Mouse (Mus musculus) heart, postnatal 0 days (tissue): ENCODE data around the gene Pygl. TPM values are rescaled to one million over a fixed set of nuclear protein-coding genes. Genes with fewer than 3 reads are reported as not detected.
A peak's percentile ranks its signal among the peaks of the same experiment; 100 is the strongest.

ENCODE experiments used
- ATAC-seq: fragments of 200-750 bp; cut with Nextera tagmentation; 2 replicates; pipeline ENCODE4 v1.8.0; 2017; ENCODE audit warnings: low read depth, moderate number of reproducible peaks, moderate library complexity; ENCODE audit not compliant: insufficient read depth
- DNase-seq: peaks from one replicate; pipeline ENCODE4 v3.0.0-alpha.2; 2016; ENCODE audit warnings: low spot score
- H3K27ac ChIP-seq: fragments of 300-500 bp; sonication (generic); 2 replicates; pipeline ENCODE4 v1.5.1; 2014; ENCODE audit warnings: low read depth, mild to moderate bottlenecking
- H3K27me3 ChIP-seq: fragments of 300-500 bp; sonication (generic); 2 replicates; pipeline ENCODE4 v1.6.1; 2014; ENCODE audit warnings: low read length, mixed read lengths; ENCODE audit not compliant: control insufficient read depth, insufficient read depth
- H3K36me3 ChIP-seq: fragments of 300-500 bp; sonication (generic); replicated peaks from 2 replicates; pipeline ENCODE4 v1.6.1; 2014; ENCODE audit warnings: low read length, mixed read lengths; ENCODE audit not compliant: control insufficient read depth, insufficient read depth
- H3K4me1 ChIP-seq: fragments of 300-500 bp; sonication (generic); 2 replicates; pipeline ENCODE4 v1.6.1; 2014; ENCODE audit warnings: antibody characterized with exemption; ENCODE audit not compliant: control insufficient read depth, insufficient read depth
- H3K4me2 ChIP-seq: fragments of 300-500 bp; sonication (generic); 2 replicates; pipeline ENCODE4 v1.6.1; 2014; ENCODE audit warnings: low read depth, mild to moderate bottlenecking, low read length, moderate library complexity
- H3K4me3 ChIP-seq: fragments of 300-500 bp; sonication (generic); 2 replicates; pipeline ENCODE4 v1.5.1; 2014; ENCODE audit warnings: low read depth, low read length
- H3K9ac ChIP-seq: fragments of 300-500 bp; sonication (generic); replicated peaks from 2 replicates; pipeline ENCODE4 v1.6.1; 2014; ENCODE audit warnings: low read depth, low read length, mixed read lengths
- H3K9me3 ChIP-seq: fragments of 300-500 bp; sonication (generic); replicated peaks from 2 replicates; pipeline ENCODE4 v1.6.1; 2016; ENCODE audit warnings: low read length; ENCODE audit not compliant: control insufficient read depth
- CTCF ChIP-seq: IDR thresholded peaks from 2 replicates; pipeline ENCODE4 v1.5.1; 2016; ENCODE audit warnings: antibody characterized with exemption, control low read depth, low read depth
- EP300 ChIP-seq: IDR thresholded peaks from 2 replicates; pipeline ENCODE4 v1.6.1; 2016; ENCODE audit warnings: antibody characterized with exemption, low read depth
- WGBS: fragments of 180-500 bp; shearing (Covaris S2); extraction: QIAGEN DNeasy Blood & Tissue Kit; methylation state at CpG from one replicate; pipeline ENCODE4 v1.1.7; 2014; 5-methylcytosine and 5-hydroxymethylcytosine counted together
- polyA plus RNA-seq: library from polyadenylated mRNA; unstranded; fragments of >200 nt; fragmentation: Nextera tagmentation; extraction: Ambion mirVana; gene quantifications from 2 replicates; pipeline ENCODE4 v1.2.1, GENCODE M21; 2015
- total RNA-seq: library from RNA; depleted of rRNA; stranded (reverse); fragments of >200 nt; gene quantifications from 2 replicates; pipeline ENCODE4 v1.2.3, GENCODE M21; 2014; ENCODE audit warnings: low replicate concordance

Gene Pygl
- total and polyA plus RNA-seq, 2 experiments from 2014 or later = 31.6 to 43.2 TPM

- 0 out of 2 replicates have a peak overlapping the region, but pooled peaks have one; percentile 24 for H3K27ac ChIP-seq
- DNase-seq = no peak
- no peak for ATAC-seq
- no peak for TF ChIP-seq CTCF
- no peak for TF ChIP-seq EP300
- no peaks in the 10 kb centered on the region for H3K36me3 ChIP-seq
- peaks cover 11% of the 10 kb centered on the region for H3K4me1 ChIP-seq
- 62% methylated on average over 15 of the region's 15 CpGs for WGBS
- no peak overlapping the region for H3K9ac ChIP-seq
- no peaks in the 10 kb centered on the region for H3K27me3 ChIP-seq
- H3K4me3 ChIP-seq = no peak overlapping the region
- H3K4me2 ChIP-seq = no peak overlapping the region
- H3K9me3 ChIP-seq = no peaks in the 10 kb centered on the region
Observed at GRCm38 (mm10) chr12:70247683-70248474, 16.6 kb upstream of the Pygl start.

DNA sequence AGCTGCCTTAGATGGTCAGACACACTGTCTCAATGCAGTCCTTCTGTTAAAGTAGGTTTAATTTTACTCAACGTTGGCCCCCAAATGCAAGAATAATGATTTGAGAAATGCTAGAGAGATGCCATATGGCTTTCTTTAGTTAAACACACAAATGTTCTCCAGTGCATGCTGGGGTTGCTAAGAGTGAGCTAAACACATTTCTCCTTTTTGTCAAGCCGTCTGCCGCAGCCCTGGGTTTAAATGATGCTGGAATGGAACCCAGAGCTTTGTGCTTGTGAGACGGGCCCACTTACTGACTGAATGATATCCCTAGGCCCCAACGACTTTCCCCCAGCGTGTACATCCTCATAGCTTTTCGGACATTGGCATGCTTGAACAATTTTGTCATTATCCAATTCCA lies 11.3 kb upstream of the Pygl start:
- DNase-seq = no peak
- Histone ChIP-seq H3K4me1 (peaks cover 6% of the 10 kb centered on the region), H3K9me3 (no peaks in the 10 kb centered on the region), H3K4me3 (no peak overlapping the region), H3K4me2 (no peak overlapping the region), H3K9ac (no peak overlapping the region), H3K27ac (no peak overlapping the region), H3K36me3 (no peaks in the 10 kb centered on the region), H3K27me3 (no peaks in the 10 kb centered on the region)
- ATAC-seq = no peak
- no peak for TF ChIP-seq CTCF
- TF ChIP-seq EP300 = no peak
- WGBS = 89% methylated on average over 7 of the region's 7 CpGs

DNA sequence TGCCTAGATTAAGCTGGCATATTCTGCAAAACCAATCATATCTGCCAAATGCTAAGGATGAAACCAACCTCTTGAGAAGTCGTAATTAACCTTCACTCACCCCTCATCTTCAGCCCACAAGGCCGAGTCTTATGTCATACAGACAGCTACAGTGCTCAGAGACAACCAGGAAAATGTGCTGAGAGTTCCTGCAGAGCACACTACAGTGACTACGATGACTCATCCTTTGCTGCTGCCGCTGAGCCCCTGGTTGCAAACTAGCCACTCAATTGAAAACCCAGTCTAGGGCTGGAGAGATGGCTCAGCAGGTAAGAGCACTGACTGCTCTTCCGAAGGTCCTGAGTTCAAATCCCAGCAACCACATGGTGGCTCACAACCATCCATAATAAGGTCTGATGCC lies 8.5 kb upstream of the Pygl start:
- Histone ChIP-seq H3K27me3 (no peaks in the 10 kb centered on the region), H3K9me3 (no peaks in the 10 kb centered on the region), H3K4me2 (no peak overlapping the region), H3K27ac (no peak overlapping the region), H3K4me1 (0 out of 2 replicates have a peak, but pooled peaks cover 2% of the 10 kb centered on the region), H3K9ac (no peak overlapping the region), H3K36me3 (no peaks in the 10 kb centered on the region), H3K4me3 (no peak overlapping the region)
- TF ChIP-seq EP300 (no peak), CTCF (no peak)
- no peak for ATAC-seq
- WGBS = 63% methylated on average over 5 of the region's 5 CpGs
- no peak for DNase-seq

DNA sequence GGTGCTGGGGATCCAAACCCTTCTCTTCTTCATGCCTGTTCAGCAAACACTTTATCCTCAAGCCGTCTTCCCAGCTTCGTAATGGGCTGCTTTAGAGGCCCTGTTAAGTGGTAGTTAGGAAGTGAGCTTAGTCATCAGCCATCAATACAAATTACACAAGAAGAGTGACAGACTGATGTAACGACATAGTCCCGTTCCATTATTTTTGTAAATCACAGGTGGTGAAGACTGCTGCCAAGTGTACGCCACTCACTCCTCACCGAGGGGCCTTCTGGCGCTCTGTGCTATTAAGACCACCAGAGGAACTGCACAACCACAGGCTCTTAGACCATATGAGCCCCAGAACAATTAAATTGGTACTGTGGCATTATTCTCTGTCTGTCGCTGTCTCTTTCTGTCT lies 7.3 kb upstream of the Pygl start:
- Histone ChIP-seq H3K9ac (no peak overlapping the region), H3K4me2 (no peak overlapping the region), H3K27ac (no peak overlapping the region), H3K27me3 (no peaks in the 10 kb centered on the region), H3K36me3 (no peaks in the 10 kb centered on the region), H3K4me3 (no peak overlapping the region), H3K9me3 (no peaks in the 10 kb centered on the region), H3K4me1 (0 out of 2 replicates have a peak, but pooled peaks cover 3% of the 10 kb centered on the region)
- no peak for ATAC-seq
- no peak for DNase-seq
- 69% methylated on average over 8 of the region's 8 CpGs for WGBS
- no peak for TF ChIP-seq EP300
- no peak for TF ChIP-seq CTCF

- H3K4me2 ChIP-seq = peak overlapping the region; percentile 54
- peak; percentile 75; the same call in 1 of the 2 replicates for ATAC-seq
- H3K36me3 ChIP-seq = no peaks in the 10 kb centered on the region
- no peak for TF ChIP-seq EP300
- peak; percentile 84 for TF ChIP-seq CTCF
- H3K27ac ChIP-seq = 0 out of 2 replicates have a peak overlapping the region, but pooled peaks have one; percentile 21
- peaks cover 19% of the 10 kb centered on the region for H3K4me1 ChIP-seq
- peak overlapping the region; percentile 15 for H3K9ac ChIP-seq
- WGBS = 14% methylated on average over 13 of the region's 13 CpGs
- peak; percentile 75 for DNase-seq
- no peaks in the 10 kb centered on the region for H3K27me3 ChIP-seq
- H3K9me3 ChIP-seq = no peaks in the 10 kb centered on the region
- peak overlapping the region; percentile 35 for H3K4me3 ChIP-seq
Observed at GRCm38 (mm10) chr12:70234938-70235484, 3.7 kb upstream of the Pygl start.
